ENCODE assay signal across 9 mouse cellular contexts in the genomic region with DNA sequence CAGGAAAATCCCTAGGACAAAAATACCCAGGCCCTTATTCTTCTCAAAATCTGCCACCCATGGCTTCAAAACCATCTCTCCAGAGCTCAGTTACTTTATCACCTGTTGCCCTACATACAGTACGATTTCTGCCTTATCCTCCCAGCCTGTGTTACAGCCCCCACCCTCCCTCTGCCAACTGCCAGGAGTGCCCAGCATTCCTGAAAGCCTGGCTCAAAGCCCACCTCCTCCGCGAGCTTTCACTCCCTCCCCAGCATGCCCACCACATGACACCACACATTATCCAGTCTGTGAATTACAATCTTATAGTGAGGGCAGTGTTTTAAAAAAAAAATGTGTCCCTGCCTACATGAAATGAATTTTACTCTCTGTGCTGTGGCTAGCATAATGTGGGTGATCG.
DNase-seq lines count a peak whose midpoint lies in the region; ATAC-seq and TF ChIP-seq lines count a peak whose summit lies in the region.
"Had no signal": no experiment of that assay in that cellular context is flagged by ENCODE, and none has a peak within 500 bp of the region (broad histone marks: within the 10 kb centered on the region; RNA-seq: fewer than 3 reads in every experiment).

No protein-coding gene starts in this region.

- WGBS in limb, embryonic 13.5 days, result 63% methylated on average over 4 of the region's 4 CpGs
- 86% methylated on average over 4 of the region's 4 CpGs for WGBS in limb, embryonic 10.5 days
- 32% methylated on average over 4 of the region's 4 CpGs for WGBS in hindbrain, postnatal 0 days

- no peak for TF ChIP-seq CTCF in hindbrain, postnatal 0 days (IDR thresholded peaks at IDR 0.05; ENCODE audit: low read depth)

- 0 out of 2 replicates have a peak, but pooled peaks have one; percentile 57 for ATAC-seq in limb, embryonic 13.5 days (ENCODE audit: low FRiP score, low read depth)
- 0 out of 2 replicates have a peak, but pooled peaks have one; percentile 49 for ATAC-seq in hindbrain, postnatal 0 days
- no peak for ATAC-seq in erythroblast, adult 5-6 weeks (replicated peaks; ENCODE audit: low FRiP score, poor library complexity, severe bottlenecking)

- H3K9me3 ChIP-seq in limb, embryonic 13.5 days, result 0 out of 2 replicates have a peak, but pooled peaks cover 3% of the 10 kb centered on the region
- no peaks in the 10 kb centered on the region for H3K9me3 ChIP-seq in limb, embryonic 10.5 days (replicated peaks)
- no peaks in the 10 kb centered on the region; the same call in 1 of the 2 replicates for H3K9me3 ChIP-seq in hindbrain, postnatal 0 days (ENCODE audit: low read length)
- H3K9me3 ChIP-seq: embryonic facial prominence, embryonic 13.5 days had no signal

- H3K4me3 ChIP-seq in limb, embryonic 13.5 days, result no peak overlapping the region
- H3K4me3 ChIP-seq in limb, embryonic 10.5 days, result no peak overlapping the region
- no peak overlapping the region for H3K4me3 ChIP-seq in hindbrain, postnatal 0 days (ENCODE audit: low read length)
- H3K4me3 ChIP-seq: embryonic facial prominence, embryonic 13.5 days had no signal

- DNase-seq in cerebellum, postnatal 10 days, result peak; percentile 73 to 86
- DNase-seq in cerebellum, adult 18-20 months, result no peak
- DNase-seq in limb, embryonic 10.5 days (ENCODE audit: low spot score), result no peak
- peak; percentile 67 for DNase-seq in hindbrain, postnatal 0 days (ENCODE audit: low spot score)
- peak; percentile 42 for DNase-seq in ovary, postnatal 36 days (ENCODE audit: low spot score)
- DNase-seq in cerebellum, adult 8-10 months, result no peak

- H3K9ac ChIP-seq in limb, embryonic 13.5 days, result no peak overlapping the region
- no peak overlapping the region for H3K9ac ChIP-seq in hindbrain, postnatal 0 days (replicated peaks; ENCODE audit: low read length)
- H3K9ac ChIP-seq: embryonic facial prominence, embryonic 13.5 days had no signal

- no peak overlapping the region for H3K4me2 ChIP-seq in limb, embryonic 13.5 days (replicated peaks)
- no peak overlapping the region for H3K4me2 ChIP-seq in hindbrain, postnatal 0 days (ENCODE audit: low read depth, low read length)
- H3K4me2 ChIP-seq: embryonic facial prominence, embryonic 13.5 days had no signal

- H3K36me3 ChIP-seq in limb, embryonic 13.5 days, result no peaks in the 10 kb centered on the region
- no peaks in the 10 kb centered on the region for H3K36me3 ChIP-seq in limb, embryonic 10.5 days
- H3K36me3 ChIP-seq in hindbrain, postnatal 0 days (ENCODE audit: insufficient read depth, low read length), result no peaks in the 10 kb centered on the region
- H3K36me3 ChIP-seq: embryonic facial prominence, embryonic 13.5 days had no signal

- no peak overlapping the region for H3K27ac ChIP-seq in limb, embryonic 13.5 days
- no peak overlapping the region for H3K27ac ChIP-seq in limb, embryonic 10.5 days
- H3K27ac ChIP-seq in hindbrain, postnatal 0 days, result no peak overlapping the region
- H3K27ac ChIP-seq: embryonic facial prominence, embryonic 13.5 days had no signal

- H3K27me3 ChIP-seq in limb, embryonic 13.5 days, result no peaks in the 10 kb centered on the region
- no peaks in the 10 kb centered on the region for H3K27me3 ChIP-seq in limb, embryonic 10.5 days (ENCODE audit: low read depth, poor library complexity, severe bottlenecking)
- no peaks in the 10 kb centered on the region for H3K27me3 ChIP-seq in hindbrain, postnatal 0 days (ENCODE audit: insufficient read depth, low read length)
- H3K27me3 ChIP-seq: embryonic facial prominence, embryonic 13.5 days had no signal

- H3K4me1 ChIP-seq in limb, embryonic 13.5 days, result no peaks in the 10 kb centered on the region
- H3K4me1 ChIP-seq in limb, embryonic 10.5 days, result no peaks in the 10 kb centered on the region
- H3K4me1 ChIP-seq in hindbrain, postnatal 0 days (ENCODE audit: insufficient read depth, low read length), result no peaks in the 10 kb centered on the region
- H3K4me1 ChIP-seq: embryonic facial prominence, embryonic 13.5 days had no signal

Comparison
In these comparisons a context has a peak if more than half of its experiments do, and no peak if none do; other contexts are left out.
1. DNase-seq: peak in cerebellum, postnatal 10 days (2 of 2), hindbrain, postnatal 0 days (single experiment) and ovary, postnatal 36 days (single experiment); none in cerebellum, adult 18-20 months (0 of 2), limb, embryonic 10.5 days (single experiment) and cerebellum, adult 8-10 months (single experiment).